Mouse (Mus musculus): Measurements from ENCODE around the gene Aqr. TPM values are rescaled to one million over a fixed set of nuclear protein-coding genes. Genes with fewer than 3 reads are reported as not detected.

Gene Aqr
- polyA plus RNA-seq, 1 experiment, result 30.5 TPM

- TF ChIP-seq CTCF (IDR thresholded peaks at IDR 0.05; ENCODE audit: low read depth, low read length) (no peak), POLR2A (IDR thresholded peaks at IDR 0.05; ENCODE audit: borderline replicate concordance, low read depth, low read length) (no peak)
- H3K27ac ChIP-seq (ENCODE audit: insufficient read depth, low read depth, low read length), result no peak overlapping the region
- H3K4me3 ChIP-seq (ENCODE audit: insufficient read depth, low read length), result no peak overlapping the region
- H3K4me1 ChIP-seq (ENCODE audit: control insufficient read depth, insufficient read depth, low read length), result no peaks in the 10 kb centered on the region
Measured at GRCm38 (mm10) chr2:114054129-114054528, 132.7 kb downstream of the Aqr start.

GRCm38 (mm10) chr2:114052696-114053598, 133.9 kb downstream of the Aqr start, which contains the start of gene Actc1:
Actc1 (minus strand) TSS chr2:114053548.
- H3K4me1 ChIP-seq (ENCODE audit: control insufficient read depth, insufficient read depth, low read length), result no peaks in the 10 kb centered on the region
- peak within 1 kb of the TSS; percentile 18; the same call in 1 of the 2 replicates for H3K4me3 ChIP-seq (ENCODE audit: insufficient read depth, low read length)
- no peak for TF ChIP-seq CTCF (IDR thresholded peaks at IDR 0.05; ENCODE audit: low read depth, low read length)
- TF ChIP-seq POLR2A (IDR thresholded peaks at IDR 0.05; ENCODE audit: borderline replicate concordance, low read depth, low read length), result no peak
- H3K27ac ChIP-seq (ENCODE audit: insufficient read depth, low read depth, low read length), result no peak within 1 kb of the TSS

- Histone ChIP-seq H3K4me3 (ENCODE audit: insufficient read depth, low read length) (no peak overlapping the region), H3K4me1 (ENCODE audit: control insufficient read depth, insufficient read depth, low read length) (no peaks in the 10 kb centered on the region), H3K27ac (ENCODE audit: insufficient read depth, low read depth, low read length) (no peak overlapping the region)
- no peak for TF ChIP-seq POLR2A (IDR thresholded peaks at IDR 0.05; ENCODE audit: borderline replicate concordance, low read depth, low read length)
- TF ChIP-seq CTCF (IDR thresholded peaks at IDR 0.05; ENCODE audit: low read depth, low read length), result no peak
Measured at GRCm38 (mm10) chr2:114051871-114052241, 135.0 kb downstream of the Aqr start.

Other genes starting within 250 kb of the Aqr start
- not detected in 2 replicates for gene Gjd2, start 173.4 kb downstream of the Aqr start, polyA plus RNA-seq (2012; ENCODE audit: insufficient read depth, insufficient read length, missing spikeins)
- gene Actc1, start 133.5 kb downstream of the Aqr start, polyA plus RNA-seq (2012; ENCODE audit: insufficient read depth, insufficient read length, missing spikeins), result 0.38 TPM in 1 of 2 replicates, not detected in the other
- 4.3 and 5.5 TPM in 2 replicates for gene Zfp770, start 14.4 kb upstream of the Aqr start, polyA plus RNA-seq (2012; ENCODE audit: insufficient read depth, insufficient read length, missing spikeins)